Mouse (Mus musculus) ES-Bruce4 (cell line): ENCODE measurements at regions not wholly inside any gene's neighbourhood (a gene's known extent, or its start where the extent isn't known, plus 50 kb on each side); places are given as distances from the start of the nearest gene placed in this dataset.

Experiments
- CTCF ChIP-seq: IDR thresholded peaks from one replicate; pipeline ENCODE4 v1.8.1; 2011; ENCODE audit warnings: low read depth, low read length
- EP300 ChIP-seq: IDR thresholded peaks from 2 replicates; pipeline ENCODE4 v1.6.1; 2011; ENCODE audit warnings: low read depth, low read length; ENCODE audit not compliant: insufficient read depth

DNA sequence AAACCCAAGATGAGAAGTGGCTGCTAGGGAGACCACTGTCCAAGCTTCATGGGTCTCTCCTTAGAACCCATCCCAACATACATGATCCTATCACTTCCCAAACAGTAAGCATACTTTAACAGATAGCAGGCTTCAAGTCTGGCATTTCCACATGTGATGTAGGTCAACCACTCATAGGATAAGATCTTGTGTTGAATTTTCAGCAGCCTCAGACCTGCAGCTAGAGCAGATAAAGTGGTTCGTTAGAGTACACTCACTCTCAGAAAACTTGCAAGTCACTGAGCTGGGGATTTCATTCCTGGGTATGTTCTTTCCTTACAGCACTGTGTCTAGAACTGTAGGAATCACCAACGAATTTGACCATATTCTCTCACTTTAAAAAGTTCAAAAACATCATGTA, 96.4 kb downstream of the Psat1 start:
- TF ChIP-seq CTCF (no peak), EP300 (no peak)
